Comparison of ENCODE assay signal across 9 mouse cellular contexts in the genomic region with DNA sequence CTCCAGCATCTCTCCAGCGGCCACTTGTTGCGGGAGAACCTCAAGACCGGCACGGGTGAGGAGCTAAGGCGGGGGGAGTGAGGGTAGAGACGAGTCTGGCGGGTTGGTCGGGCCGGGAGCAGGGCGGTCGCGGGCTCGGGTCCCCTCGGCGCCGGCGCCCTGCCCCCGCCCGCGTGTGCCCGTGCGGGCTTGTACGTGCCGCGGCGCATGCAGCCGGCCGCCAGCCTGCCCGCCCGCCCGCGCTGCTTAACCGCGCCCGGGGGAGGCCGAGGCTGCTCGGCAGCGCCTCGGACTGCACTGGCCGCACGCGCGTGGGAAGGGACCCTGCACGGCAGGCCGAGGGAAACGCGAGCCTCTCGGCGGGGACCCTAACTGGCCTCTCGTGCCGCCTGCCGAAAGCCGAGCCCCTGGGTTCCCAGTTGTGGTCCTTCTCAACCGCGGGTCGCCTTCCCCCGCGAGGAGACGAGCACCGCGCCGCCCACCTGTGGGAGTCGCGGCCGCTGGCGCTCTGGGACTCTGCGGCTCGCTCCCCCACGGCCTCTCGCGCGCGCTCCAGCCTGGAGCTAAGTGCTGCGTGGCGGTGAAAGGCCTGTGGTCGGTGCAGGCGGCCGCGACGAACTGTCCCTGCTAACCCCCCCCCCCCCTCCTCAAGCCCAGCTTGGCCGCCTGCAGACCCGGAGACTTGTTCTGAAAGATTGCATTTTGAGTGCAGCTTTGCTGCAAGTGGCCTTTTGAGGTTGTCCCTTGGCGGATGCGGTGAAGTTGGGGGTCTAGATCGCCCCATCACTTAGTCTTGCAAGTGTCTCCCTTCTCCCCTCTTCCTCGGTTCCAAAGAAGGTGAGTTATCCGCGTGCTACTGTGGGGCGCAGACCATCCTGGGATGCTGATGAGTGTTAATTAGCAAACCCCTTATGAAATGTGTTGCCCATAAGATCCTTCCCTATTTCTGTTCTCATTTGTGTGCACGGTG. TPM values are rescaled to one million over a fixed set of nuclear protein-coding genes. Genes with fewer than 3 reads are reported as not detected.
DNase-seq lines count a peak whose midpoint lies in the region; ATAC-seq and TF ChIP-seq lines count a peak whose summit lies in the region.
"Had no signal": no experiment of that assay in that cellular context is flagged by ENCODE, and none has a peak within 500 bp of the region (broad histone marks: within the 10 kb centered on the region; RNA-seq: fewer than 3 reads in every experiment).

No protein-coding gene starts in this region.

- peak overlapping the region; percentile 80 for H3K27ac ChIP-seq in heart, embryonic 13.5 days (replicated peaks)
- H3K27ac ChIP-seq in heart, embryonic 16.5 days (ENCODE audit: low read length) = peak overlapping the region; percentile 74
- peak overlapping the region; percentile 53 for H3K27ac ChIP-seq in liver, embryonic 16.5 days (ENCODE audit: low read length)
- peak overlapping the region; percentile 21; the same call in 1 of the 2 replicates for H3K27ac ChIP-seq in stomach, embryonic 14.5 days (ENCODE audit: low read length)

- peak overlapping the region; percentile 76 for H3K4me3 ChIP-seq in heart, embryonic 13.5 days
- H3K4me3 ChIP-seq in E14TG2a.4 (replicated peaks; ENCODE audit: low read length) = peak overlapping the region; percentile 91
- peak overlapping the region; percentile 86 for H3K4me3 ChIP-seq in heart, embryonic 16.5 days (ENCODE audit: low read length)
- peak overlapping the region; percentile 65 for H3K4me3 ChIP-seq in liver, embryonic 16.5 days (ENCODE audit: low read depth, low read length)
- H3K4me3 ChIP-seq in stomach, embryonic 14.5 days (ENCODE audit: low read depth, low read length) = peak overlapping the region; percentile 73
- H3K4me3 ChIP-seq: myocyte had no signal

- 2% methylated on average over 80 of the region's 90 CpGs for WGBS in heart, embryonic 13.5 days
- 1% methylated on average over 90 of the region's 90 CpGs for WGBS in heart, embryonic 16.5 days
- 2% methylated on average over 76 of the region's 90 CpGs for WGBS in liver, embryonic 16.5 days (ENCODE audit: insufficient replicate concordance)
- WGBS in stomach, embryonic 14.5 days = 2% methylated on average over 53 of the region's 90 CpGs

- H3K27me3 ChIP-seq in heart, embryonic 13.5 days (replicated peaks) = no peaks in the 10 kb centered on the region
- peaks cover 30% of the 10 kb centered on the region for H3K27me3 ChIP-seq in E14TG2a.4 (ENCODE audit: insufficient read depth, low read length)
- H3K27me3 ChIP-seq in heart, embryonic 16.5 days (ENCODE audit: control insufficient read depth, insufficient read depth, low read length) = no peaks in the 10 kb centered on the region
- peaks cover 21% of the 10 kb centered on the region for H3K27me3 ChIP-seq in liver, embryonic 16.5 days (ENCODE audit: control insufficient read depth, insufficient read depth, low read depth, low read length)
- no peaks in the 10 kb centered on the region for H3K27me3 ChIP-seq in stomach, embryonic 14.5 days (ENCODE audit: control insufficient read depth, insufficient read depth, low read length)

- peaks cover 36% of the 10 kb centered on the region for H3K4me1 ChIP-seq in heart, embryonic 13.5 days
- peaks cover 40% of the 10 kb centered on the region for H3K4me1 ChIP-seq in E14TG2a.4 (replicated peaks; ENCODE audit: low read depth, low read length)
- peaks cover 8% of the 10 kb centered on the region for H3K4me1 ChIP-seq in heart, embryonic 16.5 days (ENCODE audit: control insufficient read depth, insufficient read depth, low read length)
- no peaks in the 10 kb centered on the region; the same call in 1 of the 2 replicates for H3K4me1 ChIP-seq in liver, embryonic 16.5 days (ENCODE audit: control insufficient read depth, low read depth, low read length)
- no peaks in the 10 kb centered on the region for H3K4me1 ChIP-seq in stomach, embryonic 14.5 days (ENCODE audit: control insufficient read depth, insufficient read depth, low read length)

- H3K9ac ChIP-seq in heart, embryonic 13.5 days = peak overlapping the region; percentile 89
- H3K9ac ChIP-seq in heart, embryonic 16.5 days (ENCODE audit: low read length) = peak overlapping the region; percentile 95
- peak overlapping the region; percentile 70 for H3K9ac ChIP-seq in liver, embryonic 16.5 days (ENCODE audit: low read depth, low read length)
- H3K9ac ChIP-seq in stomach, embryonic 14.5 days (replicated peaks; ENCODE audit: low read depth, low read length) = peak overlapping the region; percentile 60

- peak overlapping the region; percentile 90 for H3K4me2 ChIP-seq in heart, embryonic 13.5 days
- H3K4me2 ChIP-seq in heart, embryonic 16.5 days (ENCODE audit: low read depth, low read length) = peak overlapping the region; percentile 94
- H3K4me2 ChIP-seq in liver, embryonic 16.5 days (ENCODE audit: low read depth, low read length) = peak overlapping the region; percentile 80
- H3K4me2 ChIP-seq in stomach, embryonic 14.5 days (replicated peaks; ENCODE audit: low read depth, low read length) = peak overlapping the region; percentile 96

- DNase-seq in heart, adult 18-20 months = no peak
- peak; percentile 57 for DNase-seq in cerebellum, adult 9-11 months
- no peak for DNase-seq in frontal cortex, postnatal 14 days (ENCODE audit: low spot score in 2 of 2)

- no peaks in the 10 kb centered on the region for H3K9me3 ChIP-seq in heart, embryonic 13.5 days
- H3K9me3 ChIP-seq in E14TG2a.4 (ENCODE audit: low read length) = no peaks in the 10 kb centered on the region
- H3K9me3 ChIP-seq in heart, embryonic 16.5 days (replicated peaks; ENCODE audit: control insufficient read depth, low read length) = no peaks in the 10 kb centered on the region
- H3K9me3 ChIP-seq in liver, embryonic 16.5 days (replicated peaks; ENCODE audit: control insufficient read depth, low read length) = no peaks in the 10 kb centered on the region
- no peaks in the 10 kb centered on the region for H3K9me3 ChIP-seq in stomach, embryonic 14.5 days (ENCODE audit: control insufficient read depth, low read depth, low read length)

- no peak for TF ChIP-seq CTCF in E14TG2a.4 (conservative IDR thresholded peaks at IDR 0.05; ENCODE audit: low read length)

- ATAC-seq in heart, embryonic 13.5 days (ENCODE audit: extremely low read depth, insufficient number of reproducible peaks, low FRiP score, low TSS enrichment) = peak; percentile 26; the same call in 1 of the 2 replicates
- peak; percentile 79 for ATAC-seq in heart, embryonic 16.5 days (replicated peaks; ENCODE audit: extremely low read depth, insufficient read depth, low FRiP score)
- ATAC-seq in liver, embryonic 16.5 days (ENCODE audit: low read depth) = peak; percentile 52
- ATAC-seq in stomach, embryonic 14.5 days (ENCODE audit: insufficient number of reproducible peaks, insufficient read depth, low FRiP score, low read depth) = peak; percentile 77

- H3K36me3 ChIP-seq in heart, embryonic 13.5 days = no peaks in the 10 kb centered on the region
- peaks cover 19% of the 10 kb centered on the region for H3K36me3 ChIP-seq in E14TG2a.4 (ENCODE audit: insufficient read depth, low read length)
- no peaks in the 10 kb centered on the region; the same call in 1 of the 2 replicates for H3K36me3 ChIP-seq in heart, embryonic 16.5 days (ENCODE audit: control insufficient read depth, insufficient read depth)
- H3K36me3 ChIP-seq in liver, embryonic 16.5 days (ENCODE audit: control insufficient read depth, insufficient read depth) = no peaks in the 10 kb centered on the region
- H3K36me3 ChIP-seq in stomach, embryonic 14.5 days (ENCODE audit: control insufficient read depth, insufficient read depth, low read length) = no peaks in the 10 kb centered on the region

RNA-seq across cellular contexts. Expression of gene Ak4, which starts 1.1 kb away (rescaled TPM):
- polyA plus RNA-seq in heart, embryonic 13.5 days (2015; fragmentation: Nextera tagmentation; extraction: Ambion mirVana) = 18.9 and 22.1 TPM in 2 replicates
- 10 to 100 TPM; 31.6 to 40.8 TPM for total RNA-seq in heart, adult 18-20 months (2021)
- polyA plus RNA-seq in heart, embryonic 16.5 days (2015; fragmentation: Nextera tagmentation; extraction: Ambion mirVana) = 23.6 and 24.0 TPM in 2 replicates
- 21.1 and 24.3 TPM in 2 replicates for polyA plus RNA-seq in liver, embryonic 16.5 days (2015; fragmentation: Nextera tagmentation; extraction: Ambion mirVana)
- polyA plus RNA-seq in stomach, embryonic 14.5 days (2014; fragmentation: Nextera tagmentation; extraction: Ambion mirVana) = 7.8 and 10.1 TPM in 2 replicates

Comparison
In these comparisons a context has a peak if more than half of its experiments do, and no peak if none do; other contexts are left out.
1. ATAC-seq: peak in every context shown above with its lines; median percentile 79 in heart, embryonic 16.5 days; 77 in stomach, embryonic 14.5 days; 52 in liver, embryonic 16.5 days; 26 in heart, embryonic 13.5 days.
2. H3K27ac ChIP-seq: peak in every context shown above with its lines; median percentile 80 in heart, embryonic 13.5 days; 74 in heart, embryonic 16.5 days; 53 in liver, embryonic 16.5 days; 21 in stomach, embryonic 14.5 days.